Mouse (Mus musculus) CH12.LX (cell line): Measurements from ENCODE around the gene Alppl2. TPM values are rescaled to one million over a fixed set of nuclear protein-coding genes. Genes with fewer than 3 reads are reported as not detected.

Experiments
- DNase-seq: peaks from one replicate; pipeline ENCODE4 v3.0.0-alpha.2; 2013; ENCODE audit errors: extremely low read depth
- H3K27ac ChIP-seq: 2 replicates; pipeline ENCODE4 v1.5.1; 2012; ENCODE audit warnings: low read depth, mild to moderate bottlenecking, control low read depth, moderate library complexity; ENCODE audit not compliant: insufficient read depth
- H3K27me3 ChIP-seq: replicated peaks from 2 replicates; pipeline ENCODE3; 2012; ENCODE audit warnings: inconsistent platforms
- H3K36me3 ChIP-seq, 2 experiments: replicated peaks in 1 of 2; 2 replicates each; pipeline versions ENCODE3 to v1.6.1; 2012; ENCODE audit warnings: inconsistent platforms in 1 of 2, low read length in 1 of 2, mild to moderate bottlenecking in 1 of 2, mixed read lengths in 1 of 2, moderate library complexity in 1 of 2; ENCODE audit not compliant: control insufficient read depth in 1 of 2, insufficient read depth in 1 of 2
- H3K4me1 ChIP-seq, 2 experiments: 2 replicates each; pipeline ENCODE4 v1.6.1; 2012; ENCODE audit warnings: inconsistent platforms in 1 of 2, moderate library complexity in 1 of 2; ENCODE audit not compliant: insufficient read depth in 2 of 2, control insufficient read depth in 1 of 2
- H3K4me2 ChIP-seq: 2 replicates; pipeline ENCODE4 v1.6.1; 2012; ENCODE audit warnings: low read depth, mild to moderate bottlenecking, control low read depth; ENCODE audit not compliant: poor library complexity, insufficient read depth, severe bottlenecking
- H3K4me3 ChIP-seq, 3 experiments: fragments of 150-350 bp in 1 of 3; sonication (generic) in 1 of 3; replicated peaks in 1 of 3; 2 replicates each; pipeline versions ENCODE3 to v1.5.1; 2011 to 2012; ENCODE audit warnings: low read depth in 2 of 3, low read length in 2 of 3, mild to moderate bottlenecking in 2 of 3, moderate library complexity in 2 of 3, control low read depth in 1 of 3, improper control_type of control experiment in 1 of 3, inconsistent platforms in 1 of 3, mixed read lengths in 1 of 3; ENCODE audit not compliant: poor library complexity in 1 of 3
- H3K79me2 ChIP-seq: replicated peaks from 2 replicates; pipeline ENCODE4 v1.6.1; 2012; ENCODE audit warnings: mild to moderate bottlenecking, moderate library complexity; ENCODE audit not compliant: control insufficient read depth, poor library complexity, insufficient read depth, severe bottlenecking; ENCODE audit errors: extremely low read depth
- H3K9ac ChIP-seq: 2 replicates; pipeline ENCODE4 v1.6.1; 2012; ENCODE audit warnings: low read depth, mild to moderate bottlenecking, control low read depth, moderate library complexity; ENCODE audit not compliant: insufficient read depth
- H3K9me3 ChIP-seq: replicated peaks from 2 replicates; pipeline ENCODE3; 2012; ENCODE audit warnings: low read length, inconsistent platforms, mixed read lengths
- BHLHE40 ChIP-seq: IDR thresholded peaks from 2 replicates; pipeline ENCODE4 v1.6.1; 2011; ENCODE audit warnings: mild to moderate bottlenecking, low read depth, low read length, improper control_type of control experiment
- CHD1 ChIP-seq: IDR thresholded peaks from 2 replicates; pipeline ENCODE4 v1.6.1; 2012; ENCODE audit warnings: low read depth, low read length, improper control_type of control experiment, inconsistent platforms
- CTCF ChIP-seq, 2 experiments: IDR thresholded peaks in 1 of 2; conservative IDR thresholded peaks in 1 of 2; 2 replicates each; pipeline ENCODE4 v1.5.1; 2011 to 2012; ENCODE audit warnings: low read depth in 2 of 2, low read length in 2 of 2, improper control_type of control experiment in 1 of 2, inconsistent platforms in 1 of 2, mild to moderate bottlenecking in 1 of 2, moderate library complexity in 1 of 2
- E2F4 ChIP-seq: IDR thresholded peaks from 2 replicates; pipeline ENCODE4 v1.6.1; 2011; ENCODE audit warnings: low read depth, low read length, improper control_type of control experiment; ENCODE audit not compliant: insufficient replicate concordance
- GABPA ChIP-seq: IDR thresholded peaks from 2 replicates; pipeline ENCODE4 v1.6.1; 2012; ENCODE audit warnings: low read depth, low read length, improper control_type of control experiment, inconsistent platforms; ENCODE audit not compliant: insufficient replicate concordance
- HCFC1 ChIP-seq: IDR thresholded peaks from 2 replicates; pipeline ENCODE4 v1.6.1; 2012; ENCODE audit warnings: low read depth, mild to moderate bottlenecking, inconsistent platforms, low read length, improper control_type of control experiment
- IRF4 ChIP-seq: IDR thresholded peaks from 2 replicates; pipeline ENCODE4 v1.6.1; 2014; ENCODE audit warnings: low read depth, mild to moderate bottlenecking, inconsistent platforms, low read length, improper control_type of control experiment
- JUND ChIP-seq: conservative IDR thresholded peaks from 2 replicates; pipeline ENCODE4 v1.6.1; 2011; ENCODE audit warnings: low read depth, low read length, improper control_type of control experiment
- KAT2A ChIP-seq: IDR thresholded peaks from 2 replicates; pipeline ENCODE4 v1.6.1; 2012; ENCODE audit warnings: low read length, improper control_type of control experiment, inconsistent platforms; ENCODE audit not compliant: insufficient replicate concordance
- MAFK ChIP-seq: IDR thresholded peaks from 2 replicates; pipeline ENCODE4 v1.6.1; 2011; ENCODE audit warnings: low read length, improper control_type of control experiment; ENCODE audit not compliant: insufficient replicate concordance
- MAX ChIP-seq: IDR thresholded peaks from 2 replicates; pipeline ENCODE4 v1.6.1; 2011; ENCODE audit warnings: low read length, improper control_type of control experiment
- MYC ChIP-seq: IDR thresholded peaks from 2 replicates; pipeline ENCODE4 v1.6.1; 2011; ENCODE audit warnings: low read depth, mild to moderate bottlenecking, improper control_type of control experiment, low read length
- NELFE ChIP-seq: IDR thresholded peaks from 2 replicates; pipeline ENCODE4 v1.6.1; 2011; ENCODE audit warnings: low read depth, low read length, improper control_type of control experiment
- PAX5 ChIP-seq: IDR thresholded peaks from 2 replicates; pipeline ENCODE4 v1.6.1; 2012; ENCODE audit warnings: low read length, inconsistent platforms, mixed read lengths
- POLR2AphosphoS2 ChIP-seq: IDR thresholded peaks from 2 replicates; pipeline ENCODE4 v1.6.1; 2011; ENCODE audit warnings: low read depth, low read length, improper control_type of control experiment
- RCOR1 ChIP-seq: conservative IDR thresholded peaks from 2 replicates; pipeline ENCODE4 v1.6.1; 2012; ENCODE audit warnings: low read depth, mild to moderate bottlenecking, inconsistent platforms, low read length, improper control_type of control experiment
- UBTF ChIP-seq: IDR thresholded peaks from 2 replicates; pipeline ENCODE4 v1.6.1; 2012; ENCODE audit warnings: low read depth, mild to moderate bottlenecking, inconsistent platforms, low read length, improper control_type of control experiment, moderate library complexity
- USF1 ChIP-seq: IDR thresholded peaks from 2 replicates; pipeline ENCODE4 v1.6.1; 2014; ENCODE audit warnings: low read depth, mild to moderate bottlenecking, inconsistent platforms, low read length, improper control_type of control experiment
- USF2 ChIP-seq: conservative IDR thresholded peaks from 2 replicates; pipeline ENCODE4 v1.6.1; 2011; ENCODE audit warnings: low read depth, low read length, improper control_type of control experiment
- ZC3H11A ChIP-seq: IDR thresholded peaks from 2 replicates; pipeline ENCODE4 v1.6.1; 2012; ENCODE audit warnings: low read depth, mild to moderate bottlenecking, inconsistent platforms, low read length, improper control_type of control experiment
- ZNF384 ChIP-seq: IDR thresholded peaks from 2 replicates; pipeline ENCODE4 v1.6.1; 2012; ENCODE audit warnings: low read depth, low read length, improper control_type of control experiment, inconsistent platforms
- dilution Hi-C: fragments of 300-500 bp; cut with MboI; formaldehyde crosslinking; loops from 2 replicates; pipeline ENCODE4 v1.14.3; 2020; ENCODE audit warnings: low sequenced_read_pairs; ENCODE audit not compliant: extremely low pct_unique_long_range_greater_than_20kb, extremely low pct_ligation_motif_present
- in situ Hi-C: fragments of 300-500 bp; cut with MboI; formaldehyde crosslinking; loops from 3 replicates; pipeline ENCODE4 v1.14.3; 2019; ENCODE audit warnings: low sequenced_read_pairs, low pct_ligation_motif_present, low pct_unique_long_range_greater_than_20kb, mixed read lengths
- polyA plus RNA-seq: library from polyadenylated mRNA; unstranded; fragments of >175 nt; gene quantifications from 2 replicates; pipeline ENCODE4 v1.2.1, GENCODE M21; 2012; ENCODE audit warnings: low read depth; ENCODE audit not compliant: insufficient read length
- total RNA-seq, 2 experiments: library from RNA; depleted of rRNA; stranded (reverse); fragments of 300-350 nt in 1 of 2; fragments of >200 nt in 1 of 2; gene quantifications; 2 replicates each; pipeline ENCODE4 v1.2.3; 2012 to 2014

Gene Alppl2
- total and polyA plus RNA-seq, 3 experiments: not detected

- Histone ChIP-seq H3K9ac (no peak overlapping the region), H3K36me3 (no peaks in the 10 kb centered on the region), H3K27me3 (no peaks in the 10 kb centered on the region), H3K79me2 (no peaks in the 10 kb centered on the region), H3K4me2 (no peak overlapping the region)
- dilution Hi-C loops: no loop called here
- DNase-seq: no peak
- TF ChIP-seq UBTF (no peak), CTCF (conservative IDR thresholded peaks at IDR 0.05 in 1 of 2, IDR thresholded peaks at IDR 0.05 in 1 of 2; ENCODE audit: low read depth in 2 of 2, low read length in 2 of 2) (no peak), MAFK (no peak), CHD1 (no peak), GABPA (no peak), MYC (no peak), USF1 (no peak), RCOR1 (no peak), ZC3H11A (no peak)
- TF ChIP-seq, all 38 proteins: peak for 0
- Histone ChIP-seq H3K27ac (no peak overlapping the region), H3K9me3 (no peaks in the 10 kb centered on the region), H3K4me1 (peaks cover 0 to 8% of the 10 kb centered on the region in 2 experiments; a peak in 1 of 4 replicates), H3K4me3 (no peak overlapping the region)
- in situ Hi-C loops: no loop called here
These were observed 18.8 kb upstream of the Alppl2 start for GRCm38 (mm10) chr1:87108564-87108963.

- dilution Hi-C loops: no loop called here
- H3K4me3 ChIP-seq: no peak overlapping the region
These were observed 16.8 kb upstream of the Alppl2 start for GRCm38 (mm10) chr1:87106536-87106935.

More at GRCm38 (mm10) chr1:87106536-87106935, 16.8 kb upstream of the Alppl2 start:
- no peak for DNase-seq
- Histone ChIP-seq H3K79me2 (no peaks in the 10 kb centered on the region), H3K27me3 (no peaks in the 10 kb centered on the region), H3K4me2 (no peak overlapping the region), H3K27ac (no peak overlapping the region), H3K36me3 (no peaks in the 10 kb centered on the region), H3K4me1 (peaks cover 4 to 27% of the 10 kb centered on the region in 2 experiments; a peak in 3 of 4 replicates), H3K9ac (no peak overlapping the region), H3K9me3 (no peaks in the 10 kb centered on the region)
- TF ChIP-seq ZNF384 (no peak), POLR2AphosphoS2 (no peak), JUND (no peak), USF2 (no peak), HCFC1 (no peak), E2F4 (no peak), PAX5 (no peak), CHD1 (no peak), BHLHE40 (no peak), NELFE (no peak), USF1 (no peak), UBTF (no peak), CTCF (conservative IDR thresholded peaks at IDR 0.05 in 1 of 2, IDR thresholded peaks at IDR 0.05 in 1 of 2; ENCODE audit: low read depth in 2 of 2, low read length in 2 of 2) (no peak), IRF4 (no peak), KAT2A (no peak), MAX (no peak), ZC3H11A (no peak)
- in situ Hi-C loops: no loop called here
